Mouse (Mus musculus): Measurements from ENCODE around the gene Sh3pxd2a. TPM values are rescaled to one million over a fixed set of nuclear protein-coding genes. Genes with fewer than 3 reads are reported as not detected.

Gene Sh3pxd2a
- polyA plus RNA-seq, 1 experiment from 2014 or later = 3.9 TPM

DNA sequence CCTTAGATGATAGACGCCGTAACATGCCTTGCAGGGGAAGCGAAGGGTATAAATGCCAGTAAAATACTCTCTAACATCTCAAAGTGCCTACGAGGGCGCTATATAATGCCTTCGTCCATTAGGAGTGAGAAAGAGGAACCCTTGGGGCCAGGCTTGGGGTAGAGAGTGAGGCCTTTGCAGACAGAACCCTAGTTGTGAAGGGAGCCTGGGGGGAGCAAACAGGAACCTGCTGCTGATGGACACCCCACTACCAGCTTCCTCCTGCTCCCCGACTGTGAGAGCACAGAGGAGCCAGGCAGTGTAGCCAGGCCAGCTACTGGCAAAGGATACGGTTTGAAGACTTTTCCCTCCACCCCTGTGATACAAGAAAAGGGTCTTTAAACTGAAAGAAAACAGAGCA, 200.6 kb downstream of the Sh3pxd2a start:
- Histone ChIP-seq H3K4me1 (peaks cover 11% of the 10 kb centered on the region; the same call in 1 of the 2 replicates), H3K36me3 (peaks cover 36% of the 10 kb centered on the region), H3K4me3 (no peak overlapping the region), H3K27me3 (ENCODE audit: insufficient read depth, poor library complexity, severe bottlenecking) (no peaks in the 10 kb centered on the region), H3K9me3 (no peaks in the 10 kb centered on the region), H3K27ac (no peak overlapping the region)
- 87% methylated on average over 8 of the region's 8 CpGs for WGBS
- no peak for DNase-seq (ENCODE audit: low spot score)

DNA sequence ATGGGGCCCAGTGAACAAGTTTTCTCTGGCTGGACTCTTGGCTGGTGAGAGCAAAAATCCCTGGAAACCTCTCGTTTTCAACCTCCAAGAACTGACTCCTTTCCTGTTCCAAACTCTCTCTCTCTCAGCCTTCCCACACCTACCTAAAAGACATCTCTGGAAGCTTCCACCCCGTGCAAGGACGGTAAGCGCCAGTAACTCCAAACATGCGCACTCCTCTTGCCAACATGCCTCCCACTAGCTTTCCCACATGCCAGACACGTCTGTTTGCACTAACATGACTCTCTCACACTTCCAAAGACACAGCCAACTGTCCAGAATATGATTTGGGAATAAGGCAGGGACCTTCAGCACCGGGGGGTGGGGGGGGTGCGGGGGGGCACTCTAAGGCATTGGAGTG, 203.0 kb downstream of the Sh3pxd2a start:
- no peak for DNase-seq (ENCODE audit: low spot score)
- Histone ChIP-seq H3K27me3 (ENCODE audit: insufficient read depth, poor library complexity, severe bottlenecking) (peaks cover 5% of the 10 kb centered on the region), H3K4me3 (no peak overlapping the region), H3K36me3 (peaks cover 11% of the 10 kb centered on the region), H3K9me3 (no peaks in the 10 kb centered on the region), H3K27ac (no peak overlapping the region), H3K4me1 (peaks cover 14% of the 10 kb centered on the region; the same call in 1 of the 2 replicates)
- 84% methylated on average over 8 of the region's 8 CpGs for WGBS

DNA sequence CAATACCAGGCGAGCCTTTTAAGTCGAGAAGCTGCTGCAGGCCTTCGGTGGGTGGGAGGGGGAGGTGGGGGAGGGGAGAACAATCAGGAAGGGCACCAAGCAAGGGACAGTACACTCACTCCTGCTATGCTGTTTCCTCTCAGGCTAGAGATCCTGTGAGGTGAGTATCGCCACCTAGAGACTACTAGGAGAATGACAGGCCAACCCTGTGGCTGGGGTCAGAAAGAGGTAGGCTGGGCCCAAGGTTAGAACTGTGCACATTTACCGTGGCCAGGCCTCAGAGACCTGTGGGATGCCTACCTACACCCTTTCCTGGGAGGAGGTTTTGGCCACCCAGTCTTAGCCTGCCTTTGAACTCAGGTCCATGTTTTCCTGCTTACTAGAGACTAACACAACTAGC, 204.6 kb downstream of the Sh3pxd2a start:
- peaks cover 12% of the 10 kb centered on the region; the same call in 1 of the 2 replicates for H3K4me1 ChIP-seq
- H3K9me3 ChIP-seq = no peaks in the 10 kb centered on the region
- DNase-seq (ENCODE audit: low spot score) = no peak
- H3K27me3 ChIP-seq (ENCODE audit: insufficient read depth, poor library complexity, severe bottlenecking) = peaks cover 12% of the 10 kb centered on the region
- WGBS = 5% methylated on average over 5 of the region's 5 CpGs
- no peak overlapping the region for H3K27ac ChIP-seq
- 0 out of 2 replicates have a peak, but pooled peaks cover 3% of the 10 kb centered on the region for H3K36me3 ChIP-seq
- H3K4me3 ChIP-seq = no peak overlapping the region

DNA sequence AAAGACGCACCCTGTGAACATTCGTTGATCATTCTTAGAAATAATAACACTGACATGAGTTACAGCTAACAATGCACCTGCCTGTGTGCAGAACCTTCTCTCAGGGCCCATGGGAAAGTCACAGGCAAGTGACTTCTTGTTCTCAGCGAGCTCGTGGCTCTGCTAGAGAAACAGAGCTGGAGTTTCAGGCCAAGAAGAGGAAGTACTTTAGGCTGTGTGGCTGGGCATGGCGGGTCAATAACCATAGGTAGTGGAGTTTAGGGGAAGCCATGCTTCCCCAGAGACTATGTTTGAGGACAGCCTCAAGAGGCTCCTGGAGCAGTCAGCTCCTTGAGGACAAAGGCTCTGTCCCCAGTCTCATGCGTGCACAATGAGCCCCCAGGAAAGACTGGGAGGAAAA, 208.3 kb downstream of the Sh3pxd2a start:
- Histone ChIP-seq H3K4me3 (no peak overlapping the region), H3K9me3 (no peaks in the 10 kb centered on the region), H3K36me3 (no peaks in the 10 kb centered on the region), H3K27ac (no peak overlapping the region), H3K4me1 (peaks cover 18% of the 10 kb centered on the region), H3K27me3 (ENCODE audit: insufficient read depth, poor library complexity, severe bottlenecking) (peaks cover 49% of the 10 kb centered on the region)
- no peak for DNase-seq (ENCODE audit: low spot score)
- 68% methylated on average over 6 of the region's 6 CpGs for WGBS

DNA sequence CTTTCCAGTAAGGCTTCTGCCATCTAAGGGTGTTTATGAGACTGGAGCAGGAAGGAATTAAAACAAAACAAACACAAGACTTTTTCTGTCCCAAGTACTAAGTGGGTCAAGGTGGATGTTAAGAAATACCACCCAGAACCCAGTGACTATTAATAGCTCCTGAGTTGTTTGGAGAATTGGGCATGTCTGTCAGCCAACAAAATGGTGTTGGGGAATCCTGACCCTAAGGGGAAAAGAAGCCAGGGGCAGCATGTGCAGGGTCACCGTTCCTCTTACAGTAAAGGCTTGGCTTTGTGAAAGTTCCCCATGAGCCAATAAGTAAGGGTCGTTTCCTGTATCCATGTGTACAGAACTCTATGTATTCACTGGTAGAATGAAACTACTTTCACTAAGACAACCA, 209.2 kb downstream of the Sh3pxd2a start:
- Histone ChIP-seq H3K36me3 (no peaks in the 10 kb centered on the region), H3K4me3 (no peak overlapping the region), H3K27ac (no peak overlapping the region), H3K9me3 (no peaks in the 10 kb centered on the region), H3K27me3 (ENCODE audit: insufficient read depth, poor library complexity, severe bottlenecking) (peaks cover 56% of the 10 kb centered on the region), H3K4me1 (peaks cover 18% of the 10 kb centered on the region)
- DNase-seq (ENCODE audit: low spot score) = no peak
- whole genome bisulfite sequencing = 72% methylated on average over 2 of the region's 2 CpGs

DNA sequence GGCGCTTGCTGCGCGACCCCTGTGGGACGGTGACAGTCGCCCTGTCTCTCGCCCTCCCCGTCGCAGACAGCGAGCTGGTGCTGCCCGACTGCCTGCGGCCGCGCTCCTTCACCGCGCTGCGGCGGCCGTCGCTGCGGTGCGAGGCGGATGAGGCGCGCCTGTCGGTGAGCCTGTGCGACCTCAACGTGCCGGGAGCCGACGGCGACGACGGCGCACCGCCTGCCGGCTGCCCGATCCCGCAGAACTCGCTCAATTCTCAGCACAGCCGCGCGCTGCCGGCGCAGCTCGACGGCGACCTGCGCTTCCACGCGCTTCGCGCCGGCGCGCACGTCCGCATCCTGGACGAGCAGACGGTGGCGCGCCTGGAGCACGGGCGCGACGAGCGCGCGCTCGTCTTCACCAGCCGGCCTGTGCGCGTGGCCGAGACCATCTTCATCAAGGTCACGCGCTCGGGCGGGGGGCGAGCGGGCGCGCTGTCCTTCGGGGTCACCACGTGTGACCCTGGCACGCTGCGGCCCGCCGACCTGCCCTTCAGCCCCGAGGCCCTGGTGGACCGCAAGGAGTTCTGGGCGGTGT, 211.1 kb downstream of the Sh3pxd2a start:
- peak overlapping the region; percentile 77 for H3K27ac ChIP-seq
- H3K4me1 ChIP-seq = peaks cover 20% of the 10 kb centered on the region
- peaks cover 56% of the 10 kb centered on the region for H3K27me3 ChIP-seq (ENCODE audit: insufficient read depth, poor library complexity, severe bottlenecking)

GRCm38 (mm10) chr19:47250931-47251330, 213.3 kb downstream of the Sh3pxd2a start:
- H3K27me3 ChIP-seq (ENCODE audit: insufficient read depth, poor library complexity, severe bottlenecking) = peaks cover 56% of the 10 kb centered on the region
- no peak for DNase-seq (ENCODE audit: low spot score)
- no peak overlapping the region for H3K27ac ChIP-seq
- no peak overlapping the region for H3K4me3 ChIP-seq
- no peaks in the 10 kb centered on the region for H3K36me3 ChIP-seq
- H3K9me3 ChIP-seq = no peaks in the 10 kb centered on the region
- H3K4me1 ChIP-seq = peaks cover 25% of the 10 kb centered on the region
- WGBS = 71% methylated on average over 6 of the region's 6 CpGs

More for the DNA sequence above, 211.1 kb downstream of the Sh3pxd2a start:
- Histone ChIP-seq H3K4me3 (peak overlapping the region; percentile 63), H3K9me3 (no peaks in the 10 kb centered on the region), H3K36me3 (no peaks in the 10 kb centered on the region)
- 3% methylated on average over 90 of the region's 90 CpGs for WGBS
- no peak for DNase-seq (ENCODE audit: low spot score)

DNA sequence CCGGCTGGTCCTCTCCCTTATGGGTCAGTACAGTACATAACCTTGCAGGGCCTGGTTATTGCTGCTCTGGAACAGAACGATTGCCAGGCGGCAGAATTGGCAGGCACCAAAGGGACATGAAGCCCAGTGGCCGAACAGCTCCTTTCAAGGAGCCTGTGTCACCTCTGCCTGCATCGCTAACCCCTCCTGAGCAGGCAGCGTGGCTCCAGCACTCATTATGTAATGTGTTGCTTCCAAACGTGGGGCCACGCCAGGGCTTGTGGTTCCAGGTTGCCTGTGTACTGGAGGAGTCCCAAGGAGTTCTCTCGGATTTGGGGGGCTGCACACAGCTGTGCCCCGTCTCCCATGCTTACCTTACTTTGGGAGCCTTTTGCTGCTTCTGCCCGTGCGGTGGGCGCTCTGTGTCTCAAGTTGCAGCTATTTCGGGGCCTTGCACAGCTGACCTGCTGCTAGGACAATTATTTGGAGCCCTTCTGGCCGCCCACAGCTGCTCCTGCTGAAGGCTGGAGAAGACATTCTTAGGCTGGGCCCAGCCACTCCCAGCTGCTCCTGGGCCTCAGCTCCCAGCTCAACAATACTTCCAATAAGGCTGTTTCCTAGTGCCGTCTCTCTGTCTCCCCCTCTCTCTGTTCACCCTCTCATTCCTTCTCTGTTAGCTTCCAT, 215.2 kb downstream of the Sh3pxd2a start:
- H3K27me3 ChIP-seq (ENCODE audit: insufficient read depth, poor library complexity, severe bottlenecking) = peaks cover 46% of the 10 kb centered on the region
- no peak overlapping the region for H3K27ac ChIP-seq
- no peaks in the 10 kb centered on the region for H3K9me3 ChIP-seq
- no peaks in the 10 kb centered on the region for H3K36me3 ChIP-seq
- H3K4me1 ChIP-seq = peaks cover 25% of the 10 kb centered on the region
- WGBS = 73% methylated on average over 16 of the region's 16 CpGs
- H3K4me3 ChIP-seq = no peak overlapping the region
- DNase-seq (ENCODE audit: low spot score) = no peak

DNA sequence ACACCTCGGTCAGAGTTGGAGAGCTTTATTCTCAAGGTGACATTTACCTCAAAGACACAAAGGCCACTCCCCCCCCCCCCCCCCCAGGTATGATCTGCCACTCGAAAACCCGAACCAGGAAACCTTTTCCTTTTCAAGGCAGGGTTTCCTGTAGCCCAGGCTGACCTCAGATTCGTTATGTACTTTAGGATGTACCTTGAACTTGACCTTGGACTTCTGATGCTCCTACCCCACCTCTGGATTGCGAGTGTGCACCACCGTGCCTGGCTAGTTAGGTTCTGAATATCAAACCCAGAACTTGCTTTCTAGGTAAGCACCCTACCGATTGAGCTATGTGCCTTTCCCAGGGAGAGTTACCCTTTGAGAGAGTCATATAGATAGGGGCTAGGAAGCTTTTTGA, 215.9 kb downstream of the Sh3pxd2a start:
- Histone ChIP-seq H3K36me3 (no peaks in the 10 kb centered on the region), H3K4me3 (no peak overlapping the region), H3K27ac (no peak overlapping the region), H3K4me1 (peaks cover 25% of the 10 kb centered on the region), H3K27me3 (ENCODE audit: insufficient read depth, poor library complexity, severe bottlenecking) (peaks cover 39% of the 10 kb centered on the region), H3K9me3 (no peaks in the 10 kb centered on the region)
- DNase-seq (ENCODE audit: low spot score) = no peak
- WGBS = 79% methylated on average over 7 of the region's 7 CpGs

GRCm38 (mm10) chr19:47247791-47248190, 216.4 kb downstream of the Sh3pxd2a start:
- Histone ChIP-seq H3K4me3 (no peak overlapping the region), H3K4me1 (peaks cover 24% of the 10 kb centered on the region), H3K27ac (no peak overlapping the region), H3K36me3 (no peaks in the 10 kb centered on the region), H3K27me3 (ENCODE audit: insufficient read depth, poor library complexity, severe bottlenecking) (peaks cover 34% of the 10 kb centered on the region), H3K9me3 (no peaks in the 10 kb centered on the region)
- WGBS = 45% methylated on average over 11 of the region's 11 CpGs
- DNase-seq (ENCODE audit: low spot score) = no peak

DNA sequence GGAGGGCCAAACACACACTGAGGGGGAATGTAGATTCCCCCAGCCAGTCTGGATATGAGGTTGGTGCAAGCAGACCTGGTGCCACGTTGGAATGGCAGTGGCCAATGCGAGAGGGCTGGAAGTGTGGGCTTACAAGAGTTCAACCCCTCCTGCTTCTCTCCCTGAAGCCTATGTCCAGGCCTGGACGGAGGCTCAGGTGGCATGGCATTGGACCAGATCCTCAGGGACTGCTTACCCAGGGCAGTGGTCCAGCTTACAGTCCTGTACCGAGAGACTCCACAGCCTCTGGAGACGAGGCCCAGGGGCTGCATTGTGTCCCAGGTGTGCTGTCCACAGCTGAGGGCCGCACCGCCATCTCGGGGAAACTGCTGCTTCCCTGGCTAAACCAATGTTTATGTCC, 218.7 kb downstream of the Sh3pxd2a start:
- Histone ChIP-seq H3K36me3 (no peaks in the 10 kb centered on the region), H3K27me3 (ENCODE audit: insufficient read depth, poor library complexity, severe bottlenecking) (peaks cover 11% of the 10 kb centered on the region), H3K4me3 (no peak overlapping the region), H3K9me3 (no peaks in the 10 kb centered on the region), H3K4me1 (peaks cover 33% of the 10 kb centered on the region), H3K27ac (no peak overlapping the region)
- WGBS = 86% methylated on average over 8 of the region's 8 CpGs
- no peak for DNase-seq (ENCODE audit: low spot score)

DNA sequence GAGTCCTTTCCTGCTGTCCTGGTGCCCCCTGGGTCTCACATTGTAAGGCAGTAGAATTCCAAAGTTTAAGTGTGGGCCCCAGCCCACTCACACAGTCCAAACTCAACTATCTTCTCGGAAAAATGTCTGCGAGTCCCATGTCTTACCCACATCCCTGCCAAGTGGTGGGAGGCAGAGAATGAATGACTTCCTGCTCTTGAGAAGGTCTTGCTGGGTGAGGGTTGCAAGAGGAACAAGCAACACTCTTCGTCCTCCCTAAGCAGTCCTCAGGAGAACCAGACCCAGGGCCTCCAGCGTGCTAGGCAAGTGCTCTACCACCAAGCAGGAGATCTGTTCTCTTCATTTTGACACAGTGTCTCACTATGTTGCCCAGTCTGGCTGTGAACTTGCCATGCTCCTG, 222.0 kb downstream of the Sh3pxd2a start:
- 82% methylated on average over 4 of the region's 4 CpGs for WGBS
- Histone ChIP-seq H3K9me3 (no peaks in the 10 kb centered on the region), H3K27me3 (ENCODE audit: insufficient read depth, poor library complexity, severe bottlenecking) (peaks cover 25% of the 10 kb centered on the region), H3K36me3 (no peaks in the 10 kb centered on the region), H3K4me1 (peaks cover 27% of the 10 kb centered on the region), H3K27ac (no peak overlapping the region), H3K4me3 (no peak overlapping the region)
- DNase-seq (ENCODE audit: low spot score) = no peak

DNA sequence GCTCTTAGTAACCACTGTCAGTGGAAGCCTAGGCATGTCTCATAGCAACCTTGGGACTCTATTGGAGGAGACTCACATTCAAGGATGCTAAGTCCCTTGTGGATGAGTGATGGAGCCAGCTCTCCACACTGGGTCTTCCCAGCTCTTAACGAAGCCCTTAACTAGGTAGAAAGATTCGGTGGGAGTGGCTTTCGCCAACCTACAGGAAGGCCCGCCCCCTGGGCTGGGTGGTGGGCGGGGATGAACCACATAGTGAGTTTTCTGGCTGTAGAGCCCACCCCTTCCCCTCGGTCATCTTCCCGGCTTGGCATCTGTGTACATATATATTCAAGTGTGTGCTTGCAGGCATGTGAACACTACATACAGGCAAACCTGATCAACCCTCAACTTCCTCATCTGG, 223.2 kb downstream of the Sh3pxd2a start:
- Histone ChIP-seq H3K9me3 (no peaks in the 10 kb centered on the region), H3K4me1 (peaks cover 27% of the 10 kb centered on the region), H3K27ac (0 out of 2 replicates have a peak overlapping the region, but pooled peaks have one; percentile 62), H3K36me3 (no peaks in the 10 kb centered on the region), H3K4me3 (peak overlapping the region; percentile 48), H3K27me3 (ENCODE audit: insufficient read depth, poor library complexity, severe bottlenecking) (peaks cover 21% of the 10 kb centered on the region)
- WGBS = 48% methylated on average over 7 of the region's 7 CpGs
- no peak for DNase-seq (ENCODE audit: low spot score)

Data from heart, embryonic 10.5 days (tissue).